Mouse (Mus musculus) thymus, postnatal 36 days (tissue): Measurements from ENCODE around the gene Trim14.

Experiments used
- DNase-seq, 2 experiments: peaks; one replicate each; pipeline ENCODE4 v3.0.0; 2022; ENCODE audit warnings: mixed read lengths in 2 of 2

The Trim14 gene

DNA sequence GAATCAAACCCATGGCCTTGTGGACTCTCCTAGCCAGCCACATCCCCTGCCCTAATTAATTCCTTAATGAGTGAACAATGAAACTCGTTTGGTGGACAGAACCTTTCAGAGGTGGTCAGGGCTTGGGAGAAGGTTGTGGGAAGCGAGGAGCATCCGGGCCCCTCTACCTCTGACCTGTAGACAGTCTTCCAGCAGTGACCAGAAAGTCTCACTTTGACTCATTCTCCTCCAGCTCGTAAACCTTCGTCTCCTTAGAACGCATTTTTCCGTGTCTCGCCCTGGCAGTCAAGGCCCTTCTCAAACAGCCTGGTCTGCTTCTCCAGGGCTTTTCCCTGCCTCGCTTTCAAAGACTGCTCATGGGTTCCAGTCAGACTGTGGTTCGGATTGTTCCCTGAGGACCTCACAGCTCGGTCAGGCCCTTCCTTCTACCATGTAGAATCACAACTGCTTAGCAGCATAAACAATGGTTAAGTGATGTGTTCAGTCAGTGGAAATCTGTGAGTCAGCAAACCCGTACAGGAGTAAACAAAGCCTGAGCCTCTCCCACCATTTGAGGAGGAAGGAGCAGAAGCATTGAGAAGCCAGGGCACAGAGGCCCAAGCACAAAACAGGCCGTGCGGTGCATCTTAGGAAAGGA is 24.2 kb upstream of the Trim14 start:
- no peak for DNase-seq

DNA sequence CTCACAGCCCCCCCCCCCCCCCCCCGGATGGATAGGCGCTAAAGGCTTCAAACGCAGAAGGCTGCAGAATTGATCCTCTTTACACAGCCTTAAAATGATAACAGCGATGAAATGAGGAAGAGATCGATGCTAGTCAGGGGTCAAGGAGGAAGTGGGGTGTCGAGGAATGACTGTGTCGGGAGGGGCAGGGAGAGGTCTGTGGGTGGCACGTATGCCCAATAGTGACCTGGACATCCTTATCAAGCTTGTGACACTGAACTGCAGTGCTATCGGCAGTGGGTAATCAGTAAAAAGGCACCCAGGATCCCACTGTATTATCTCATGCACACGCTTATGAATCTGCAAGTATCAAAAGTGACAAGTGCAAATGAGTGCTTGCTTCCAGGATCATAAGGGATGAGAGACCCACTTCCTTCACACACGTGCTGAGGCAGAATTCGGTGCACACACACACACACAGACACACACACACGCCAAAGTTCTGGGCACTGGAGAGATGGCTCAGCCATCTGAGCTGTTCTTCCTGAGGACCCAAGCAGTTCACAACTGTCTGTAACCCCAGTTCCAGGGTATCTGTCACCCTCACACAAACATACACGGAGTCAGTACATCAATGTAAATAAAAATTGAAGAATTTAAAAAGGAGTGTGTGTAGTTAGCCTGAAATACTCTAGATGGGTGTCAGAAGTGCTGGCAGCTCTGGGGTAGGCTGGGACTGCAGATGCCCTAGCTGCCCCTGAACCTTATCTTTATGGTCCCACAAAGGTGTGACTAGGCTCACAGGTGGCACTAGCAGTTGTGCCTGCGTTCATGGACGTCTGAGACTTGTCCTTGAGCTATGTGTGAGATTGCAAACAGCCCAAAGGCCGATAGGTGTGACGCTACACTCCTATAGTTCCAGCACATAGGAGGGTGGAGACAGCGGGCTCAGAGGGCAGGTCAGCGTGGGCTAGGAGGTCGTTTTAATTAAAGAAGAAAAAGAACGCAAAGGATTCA is 23.0 kb upstream of the Trim14 start:
- no peak for DNase-seq

DNA sequence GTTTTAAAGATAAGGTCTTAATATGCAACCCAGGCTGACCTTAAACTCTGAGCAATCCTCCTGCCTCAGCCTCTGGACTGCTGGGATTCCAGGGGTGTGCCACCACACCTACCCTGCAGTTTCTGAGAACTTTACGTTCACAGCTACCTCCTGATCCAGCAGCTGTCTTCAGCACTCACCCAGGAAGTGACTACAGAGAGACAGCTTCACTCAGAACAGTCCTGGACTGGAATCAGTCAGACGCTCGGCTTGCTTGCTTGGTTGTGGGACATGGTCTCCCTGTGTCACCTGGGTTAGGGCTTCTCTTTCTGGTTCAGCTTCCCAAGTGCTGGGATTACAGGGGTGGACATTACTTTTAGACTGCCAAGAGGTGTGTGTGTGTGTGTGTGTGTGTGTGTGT is 21.0 kb upstream of the Trim14 start:
- no peak for DNase-seq

DNA sequence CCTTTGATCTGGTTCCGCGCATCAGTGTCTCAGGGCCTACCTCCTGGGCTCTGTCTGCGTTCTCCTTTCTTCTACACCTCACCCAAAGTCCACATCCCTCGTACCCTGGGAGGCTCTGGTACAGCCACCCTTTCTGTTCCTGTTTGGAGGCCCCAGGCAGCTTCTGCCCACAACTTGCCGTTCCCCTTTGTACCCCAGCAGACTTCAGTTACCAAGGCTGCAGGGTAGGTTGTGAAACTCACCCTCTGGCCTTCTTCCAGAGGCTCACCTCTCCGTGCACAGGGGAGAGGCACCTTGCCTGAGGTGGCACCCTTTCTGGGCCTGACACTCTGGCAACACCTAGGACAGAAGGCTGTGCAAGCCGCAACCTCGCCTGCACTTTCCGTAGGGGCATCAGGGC is 19.8 kb upstream of the Trim14 start:
- DNase-seq: no peak

DNA sequence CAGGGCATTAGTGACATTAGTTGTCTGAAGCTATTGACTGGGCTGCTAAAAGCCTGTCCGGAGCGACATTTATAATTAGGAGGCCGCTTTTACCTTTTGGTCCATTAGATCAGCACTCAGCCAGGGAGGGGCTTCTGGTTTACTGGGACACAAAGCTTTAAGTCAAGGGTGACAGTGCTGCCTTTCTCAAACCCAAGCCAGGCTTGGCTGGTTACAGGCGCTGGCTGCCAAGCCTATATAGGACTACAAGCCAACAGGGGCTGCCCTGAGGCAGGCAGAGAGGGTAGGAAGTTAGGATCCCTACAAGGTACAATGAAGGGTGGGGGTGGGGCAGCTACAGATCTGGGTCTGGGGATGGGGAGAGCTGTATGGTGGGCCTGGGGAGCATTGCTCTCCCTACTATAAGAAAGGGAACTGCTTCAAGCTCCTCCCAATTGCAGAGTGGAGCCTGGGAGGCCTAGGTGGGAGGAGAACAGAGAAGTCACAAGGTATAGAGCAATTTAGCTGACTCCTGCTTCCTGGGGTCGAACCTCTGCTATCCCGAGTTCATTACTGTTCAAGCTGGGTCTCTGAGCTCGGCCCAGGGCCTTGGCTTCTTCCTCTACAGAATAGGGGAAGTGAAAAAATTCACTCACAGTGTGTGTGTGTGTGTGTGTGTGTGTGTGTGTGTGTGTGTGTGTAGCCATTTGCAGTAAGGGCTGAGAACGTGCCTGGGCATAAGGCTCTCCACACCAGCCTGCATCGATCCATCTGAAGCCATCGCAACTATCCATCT is 18.5 kb upstream of the Trim14 start:
- no peak for DNase-seq

DNA sequence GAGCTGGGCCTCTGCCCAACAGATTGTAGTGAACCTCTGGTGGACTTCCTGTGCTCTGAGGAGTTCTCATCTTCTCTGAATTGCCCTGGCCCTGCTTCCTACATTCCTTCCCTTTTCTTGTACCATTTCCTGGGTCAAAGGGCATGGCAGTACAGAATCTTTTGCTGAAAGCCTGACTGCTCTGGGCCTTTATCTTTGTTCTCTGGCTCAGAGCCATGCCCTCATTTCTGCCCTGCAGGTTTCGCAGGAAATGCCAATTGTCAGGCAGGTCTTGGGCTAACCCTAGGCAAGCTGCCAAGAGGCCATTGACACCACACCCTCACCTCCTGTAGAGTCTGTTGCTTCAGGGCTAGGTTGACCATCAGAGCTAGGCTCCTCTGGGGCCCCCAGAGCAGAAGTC is 17.9 kb upstream of the Trim14 start:
- DNase-seq: no peak

- DNase-seq: no peak
Measured at GRCm38 (mm10) chr4:46550406-46550805, 14.5 kb upstream of the Trim14 start.

- DNase-seq: no peak
Measured at GRCm38 (mm10) chr4:46549979-46550378, 14.0 kb upstream of the Trim14 start.

DNA sequence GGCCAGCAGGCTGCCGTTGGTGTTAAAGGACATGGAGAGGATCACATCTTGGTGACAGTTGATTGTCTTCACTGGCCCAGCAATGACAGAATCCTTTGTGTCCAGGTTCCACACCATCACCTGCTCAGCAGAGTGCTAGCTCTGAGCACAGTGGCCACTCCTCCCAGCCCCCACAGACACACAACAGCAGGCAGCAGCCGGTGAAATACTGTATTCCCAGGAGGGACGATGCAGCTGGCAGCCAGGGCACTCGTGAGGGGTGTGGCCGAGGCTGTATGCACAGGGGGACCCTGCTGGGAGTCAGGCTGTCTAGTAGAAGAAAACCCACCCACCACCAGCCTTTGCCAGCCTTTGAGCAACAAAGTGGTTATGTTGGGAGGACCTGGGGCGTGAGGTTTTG is 10.8 kb upstream of the Trim14 start:
- no peak for DNase-seq

- DNase-seq: no peak
Measured at GRCm38 (mm10) chr4:46545498-46545897, 9.6 kb upstream of the Trim14 start.

- DNase-seq: peak; percentile 33 to 43
Measured at GRCm38 (mm10) chr4:46544313-46544712, 8.4 kb upstream of the Trim14 start.

- DNase-seq: no peak
Measured at GRCm38 (mm10) chr4:46543366-46544050, 7.6 kb upstream of the Trim14 start.

DNA sequence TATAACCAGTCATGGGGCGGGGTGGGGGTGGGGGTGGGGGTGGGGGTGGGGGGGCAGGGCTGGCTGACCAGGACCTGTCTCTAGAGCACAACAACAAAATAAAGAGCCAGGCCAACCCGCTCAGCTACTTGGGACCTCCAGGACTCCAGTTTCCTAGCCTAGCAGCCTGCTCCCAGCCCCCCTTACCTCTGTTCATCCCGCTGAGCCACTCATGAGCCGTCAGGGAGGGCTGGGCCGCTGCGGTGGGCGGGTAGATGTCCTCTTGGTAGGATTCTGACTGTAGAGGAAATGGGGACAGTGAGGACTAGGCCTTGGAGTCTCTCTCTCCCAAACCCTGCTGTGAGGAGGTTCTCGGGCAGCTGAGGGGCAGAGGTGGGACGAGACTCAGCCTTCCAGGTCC is 5.8 kb upstream of the Trim14 start:
- DNase-seq: no peak

GRCm38 (mm10) chr4:46539167-46539566 is 3.2 kb upstream of the Trim14 start:
- DNase-seq: no peak

GRCm38 (mm10) chr4:46535094-46535830 is 679 bp downstream of the Trim14 start:
- DNase-seq: peak; percentile 40 to 44

DNA sequence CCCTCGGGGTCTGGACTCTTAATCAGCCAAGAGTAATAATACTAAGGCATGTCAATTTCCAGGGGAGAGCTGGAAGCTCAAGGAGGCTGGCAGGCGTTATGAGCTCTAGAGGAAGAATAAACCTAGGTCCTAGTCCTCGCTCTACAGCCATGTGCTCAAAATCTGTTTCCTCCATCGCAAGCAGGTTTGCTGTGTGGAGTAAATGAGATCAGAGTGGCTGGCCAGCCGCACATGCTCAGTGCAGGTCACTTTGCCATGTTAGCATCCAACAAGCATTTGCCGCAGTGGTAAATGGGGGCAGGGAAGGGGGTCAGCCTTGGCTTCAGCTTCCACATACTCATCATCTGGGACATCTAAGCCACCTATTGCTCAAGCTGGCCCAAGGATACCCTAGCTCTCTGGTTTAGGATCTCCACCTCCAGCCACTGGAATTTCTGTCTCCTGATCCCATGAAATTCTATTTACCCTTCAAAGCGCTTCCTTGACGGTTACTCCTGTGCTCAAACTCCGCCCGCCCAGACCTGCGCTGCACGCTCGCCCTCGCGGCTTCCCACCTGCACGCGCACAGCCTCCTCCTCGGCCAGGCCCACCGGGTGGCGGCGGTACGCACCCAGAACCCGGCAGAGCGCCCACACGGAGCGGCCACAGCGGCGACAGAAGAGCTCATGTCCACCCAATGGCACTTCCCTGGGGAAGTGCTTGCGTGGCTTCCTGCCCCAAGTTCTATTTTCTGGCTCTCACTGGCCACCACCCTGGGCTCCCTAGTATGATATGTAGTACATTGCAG is 1.8 kb downstream of the Trim14 start:
- peak in 1 of 2 experiments; percentile 48 for DNase-seq

DNA sequence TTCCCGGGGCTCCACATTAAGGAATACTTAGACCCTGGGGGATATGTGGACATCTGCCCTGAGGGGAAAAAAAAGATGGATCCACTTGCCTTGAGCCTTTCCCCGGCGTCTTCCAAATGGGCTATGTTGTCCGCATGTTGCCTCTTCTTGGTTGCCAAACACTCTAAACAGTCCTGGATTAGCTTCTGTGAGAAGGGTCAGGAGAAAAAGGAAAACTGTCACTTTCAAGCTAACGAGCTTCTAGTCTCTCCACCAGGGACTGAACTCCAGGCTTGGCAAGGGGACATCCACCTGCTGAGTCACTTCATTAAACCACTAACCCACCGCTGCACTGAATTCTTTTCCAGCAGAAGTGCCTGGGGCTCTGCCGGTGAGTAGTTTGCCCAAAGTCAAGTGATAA is 3.0 kb downstream of the Trim14 start:
- no peak for DNase-seq

DNA sequence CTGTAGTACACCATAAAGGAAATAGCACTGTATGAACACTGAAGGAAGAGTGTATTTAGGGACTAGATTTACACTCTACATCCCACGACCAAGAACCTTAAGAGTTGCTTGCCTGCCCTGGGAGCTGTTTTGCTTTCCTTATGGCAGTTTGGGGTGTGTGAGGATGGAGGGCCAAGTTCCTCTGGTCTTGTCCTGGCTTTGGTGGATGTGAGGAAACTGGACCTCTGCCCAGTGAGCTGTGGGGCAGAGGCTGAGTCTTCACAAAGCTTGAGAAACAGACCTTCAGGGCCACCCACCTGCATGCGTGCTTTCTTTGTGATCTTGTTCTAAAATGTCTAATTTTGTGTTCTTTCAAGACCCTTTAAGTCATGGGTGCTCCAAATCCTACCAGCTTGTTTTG is 3.4 kb downstream of the Trim14 start:
- DNase-seq: no peak

DNA sequence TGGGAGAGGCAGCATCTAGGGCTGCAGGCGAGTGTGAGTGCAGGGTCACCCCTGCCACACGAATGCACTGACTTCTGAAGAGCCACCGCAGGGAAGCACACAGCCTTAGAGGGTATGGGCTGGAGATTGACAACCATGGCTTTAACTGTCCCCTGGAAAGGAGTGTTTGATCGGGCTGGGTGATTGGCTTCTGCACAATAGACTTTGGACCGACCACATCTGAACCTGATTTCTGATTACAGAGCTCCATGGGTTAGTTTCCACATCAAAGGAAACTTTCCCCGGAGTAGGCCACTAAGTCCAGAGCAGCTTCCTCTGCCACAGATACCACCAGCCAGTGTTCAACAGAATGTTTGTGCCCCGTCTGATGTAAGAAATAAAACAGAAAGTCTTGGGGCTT is 6.2 kb downstream of the Trim14 start:
- DNase-seq: no peak

DNA sequence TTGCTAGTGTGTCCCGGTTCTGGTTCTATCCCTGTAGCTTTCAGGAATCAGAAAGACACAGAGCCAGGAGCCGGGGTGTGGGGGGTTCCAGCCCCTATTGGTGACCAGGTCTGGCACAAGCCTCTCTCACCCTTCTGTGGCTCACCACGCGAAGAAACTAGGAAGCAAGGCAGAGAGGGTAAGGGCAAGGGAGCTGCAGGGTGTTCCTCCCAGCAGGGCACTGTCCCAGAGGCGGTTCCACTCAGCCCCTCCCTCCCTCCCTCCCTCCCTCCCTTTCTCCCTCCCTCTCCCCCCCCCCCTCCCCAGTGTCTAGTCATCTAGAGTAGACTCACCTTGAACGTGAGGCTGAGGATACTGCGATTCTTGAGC is 8.4 kb downstream of the Trim14 start:
- no peak for DNase-seq
